Mouse (Mus musculus) stomach, postnatal 0 days (tissue): ENCODE data around the gene Arid1b. TPM values are rescaled to one million over a fixed set of nuclear protein-coding genes. Genes with fewer than 3 reads are reported as not detected.

Source experiments
- ATAC-seq: fragments of 200-750 bp; cut with Nextera tagmentation; 2 replicates; pipeline ENCODE4 v1.8.0; 2017; ENCODE audit not compliant: low FRiP score, low TSS enrichment
- DNase-seq: peaks from one replicate; pipeline ENCODE4 v3.0.0-alpha.2; 2016; ENCODE audit warnings: low spot score
- H3K27ac ChIP-seq: fragments of 300-500 bp; sonication (generic); replicated peaks from 2 replicates; pipeline ENCODE4 v1.5.1; 2014; ENCODE audit warnings: mild to moderate bottlenecking, control low read depth
- H3K27me3 ChIP-seq: fragments of 300-500 bp; sonication (generic); 2 replicates; pipeline ENCODE4 v1.6.1; 2014; ENCODE audit warnings: low read length; ENCODE audit not compliant: control insufficient read depth, insufficient read depth
- H3K36me3 ChIP-seq: fragments of 300-500 bp; sonication (generic); 2 replicates; pipeline ENCODE4 v1.6.1; 2014; ENCODE audit warnings: low read length, mixed read lengths; ENCODE audit not compliant: control insufficient read depth, insufficient read depth
- H3K4me1 ChIP-seq: fragments of 300-500 bp; sonication (generic); replicated peaks from 2 replicates; pipeline ENCODE4 v1.6.1; 2014; ENCODE audit warnings: antibody characterized with exemption; ENCODE audit not compliant: control insufficient read depth, insufficient read depth
- H3K4me2 ChIP-seq: fragments of 300-500 bp; sonication (generic); replicated peaks from 2 replicates; pipeline ENCODE4 v1.6.1; 2014; ENCODE audit warnings: low read depth, mild to moderate bottlenecking, control low read depth, moderate library complexity
- H3K4me3 ChIP-seq: fragments of 300-500 bp; sonication (generic); 2 replicates; pipeline ENCODE4 v1.5.1; 2014; ENCODE audit warnings: low read depth, low read length, control low read depth
- H3K9ac ChIP-seq: fragments of 300-500 bp; sonication (generic); 2 replicates; pipeline ENCODE4 v1.6.1; 2014; ENCODE audit warnings: mild to moderate bottlenecking, low read length, control low read depth, mixed read lengths
- H3K9me3 ChIP-seq: fragments of 300-500 bp; sonication (generic); 2 replicates; pipeline ENCODE4 v1.6.1; 2016; ENCODE audit warnings: low read length; ENCODE audit not compliant: control insufficient read depth
- CTCF ChIP-seq: IDR thresholded peaks from 2 replicates; pipeline ENCODE4 v1.5.1; 2016; ENCODE audit warnings: antibody characterized with exemption, low read depth, mild to moderate bottlenecking, moderate library complexity
- EP300 ChIP-seq: optimal IDR thresholded peaks from 2 replicates; pipeline ENCODE3; 2016; ENCODE audit warnings: antibody characterized with exemption
- WGBS: fragments of 180-500 bp; shearing (Covaris S2); extraction: QIAGEN DNeasy Blood & Tissue Kit; methylation state at CpG from one replicate; pipeline ENCODE4 v1.1.7; 2014; 5-methylcytosine and 5-hydroxymethylcytosine counted together
- polyA plus RNA-seq: library from polyadenylated mRNA; unstranded; fragments of >200 nt; fragmentation: Nextera tagmentation; extraction: Ambion mirVana; gene quantifications from 2 replicates; pipeline ENCODE4 v1.2.1, GENCODE M21; 2015

Gene Arid1b
- polyA plus RNA-seq, 1 experiment from 2014 or later, result 5.6 TPM

DNA sequence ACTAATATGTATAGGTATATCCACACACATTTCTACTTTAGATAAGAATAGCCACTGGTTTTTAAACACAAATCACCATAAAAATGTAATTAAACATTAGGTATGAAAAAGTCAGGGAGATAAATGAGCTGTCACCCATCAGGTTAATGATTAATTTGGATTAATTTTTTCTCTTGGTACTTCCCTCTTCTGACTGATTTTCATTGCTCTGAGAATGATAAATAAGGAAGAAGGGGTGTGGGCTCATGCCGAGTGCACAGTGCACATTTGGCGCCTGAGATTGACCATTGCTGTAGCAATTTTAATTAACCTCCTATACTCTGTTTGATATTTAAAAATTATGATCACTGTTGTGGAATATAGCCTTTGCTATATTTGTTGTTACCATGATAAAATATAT is 159.3 kb downstream of the Arid1b start:
- DNase-seq (no peak), ATAC-seq (no peak)
- Histone ChIP-seq H3K9me3 (no peaks in the 10 kb centered on the region), H3K4me1 (0 out of 2 replicates have a peak, but pooled peaks cover 3% of the 10 kb centered on the region), H3K9ac (no peak overlapping the region), H3K27ac (no peak overlapping the region), H3K36me3 (no peaks in the 10 kb centered on the region), H3K4me2 (no peak overlapping the region), H3K4me3 (no peak overlapping the region), H3K27me3 (no peaks in the 10 kb centered on the region)
- no peak for TF ChIP-seq EP300
- no peak for TF ChIP-seq CTCF
- WGBS, result 50% methylated on average over 2 of the region's 2 CpGs

GRCm38 (mm10) chr17:5154322-5154721 is 160.2 kb downstream of the Arid1b start:
- Histone ChIP-seq H3K9ac (no peak overlapping the region), H3K9me3 (no peaks in the 10 kb centered on the region), H3K27me3 (no peaks in the 10 kb centered on the region), H3K4me1 (0 out of 2 replicates have a peak, but pooled peaks cover 3% of the 10 kb centered on the region), H3K4me3 (no peak overlapping the region), H3K27ac (no peak overlapping the region), H3K36me3 (no peaks in the 10 kb centered on the region), H3K4me2 (no peak overlapping the region)
- TF ChIP-seq EP300 (no peak), CTCF (no peak)
- WGBS, result 56% methylated on average over 6 of the region's 6 CpGs
- no peak for ATAC-seq
- DNase-seq, result no peak

DNA sequence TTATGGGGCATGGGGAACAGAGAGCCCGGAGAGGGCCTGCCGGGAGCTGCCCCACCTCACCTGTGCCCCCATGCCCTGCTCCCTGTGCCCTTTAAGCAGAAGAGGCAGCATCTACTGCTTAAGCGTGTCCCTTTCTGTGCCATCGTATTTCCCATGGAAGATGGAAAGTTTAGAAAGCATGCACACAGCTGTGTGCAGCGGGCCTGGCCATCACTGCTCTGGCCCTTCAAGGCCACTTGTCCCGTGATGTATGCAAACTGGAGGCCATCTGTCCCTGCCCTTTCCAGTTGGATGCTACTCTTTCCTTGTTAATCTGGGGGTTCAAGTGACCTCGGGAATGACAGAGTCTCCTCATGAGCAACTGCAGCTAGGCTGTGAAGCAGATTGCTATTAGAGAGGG is 163.5 kb downstream of the Arid1b start:
- H3K36me3 ChIP-seq, result no peaks in the 10 kb centered on the region
- H3K9ac ChIP-seq, result no peak overlapping the region
- no peak overlapping the region for H3K4me2 ChIP-seq
- WGBS, result 77% methylated on average over 7 of the region's 7 CpGs
- no peak overlapping the region for H3K4me3 ChIP-seq
- ATAC-seq (no peak), DNase-seq (no peak)
- no peak for TF ChIP-seq CTCF
- no peak for TF ChIP-seq EP300
- no peaks in the 10 kb centered on the region for H3K27me3 ChIP-seq
- 0 out of 2 replicates have a peak, but pooled peaks cover 3% of the 10 kb centered on the region for H3K4me1 ChIP-seq
- H3K27ac ChIP-seq, result no peak overlapping the region
- H3K9me3 ChIP-seq, result no peaks in the 10 kb centered on the region

GRCm38 (mm10) chr17:5162525-5162924 is 168.4 kb downstream of the Arid1b start:
- DNase-seq (no peak), ATAC-seq (no peak)
- no peak for TF ChIP-seq CTCF
- no peak for TF ChIP-seq EP300
- Histone ChIP-seq H3K36me3 (no peaks in the 10 kb centered on the region), H3K4me2 (no peak overlapping the region), H3K4me1 (no peaks in the 10 kb centered on the region), H3K27ac (no peak overlapping the region), H3K9ac (no peak overlapping the region), H3K27me3 (no peaks in the 10 kb centered on the region), H3K9me3 (no peaks in the 10 kb centered on the region), H3K4me3 (no peak overlapping the region)
- 39% methylated on average over 2 of the region's 2 CpGs for WGBS

GRCm38 (mm10) chr17:5163251-5163826 is 169.2 kb downstream of the Arid1b start:
- ATAC-seq (no peak; the same call in 1 of the 2 replicates), DNase-seq (no peak)
- H3K4me2 ChIP-seq, result no peak overlapping the region
- no peak for TF ChIP-seq EP300
- no peak for TF ChIP-seq CTCF
- no peaks in the 10 kb centered on the region for H3K36me3 ChIP-seq
- no peaks in the 10 kb centered on the region for H3K9me3 ChIP-seq
- H3K27me3 ChIP-seq, result no peaks in the 10 kb centered on the region
- 0 out of 2 replicates have a peak overlapping the region, but pooled peaks have one; percentile 18 for H3K27ac ChIP-seq
- 69% methylated on average over 7 of the region's 7 CpGs for WGBS
- H3K4me1 ChIP-seq, result no peaks in the 10 kb centered on the region
- H3K9ac ChIP-seq, result no peak overlapping the region
- no peak overlapping the region for H3K4me3 ChIP-seq

GRCm38 (mm10) chr17:5164794-5165193 is 170.7 kb downstream of the Arid1b start:
- TF ChIP-seq CTCF, result no peak
- no peak overlapping the region for H3K27ac ChIP-seq
- H3K4me2 ChIP-seq, result no peak overlapping the region
- WGBS, result 74% methylated on average over 4 of the region's 4 CpGs
- no peak overlapping the region for H3K9ac ChIP-seq
- ATAC-seq, result no peak
- no peaks in the 10 kb centered on the region for H3K27me3 ChIP-seq
- no peaks in the 10 kb centered on the region for H3K9me3 ChIP-seq
- DNase-seq, result no peak
- no peak overlapping the region for H3K4me3 ChIP-seq
- H3K36me3 ChIP-seq, result no peaks in the 10 kb centered on the region
- H3K4me1 ChIP-seq, result no peaks in the 10 kb centered on the region
